Mouse (Mus musculus) forebrain, embryonic 15.5 days (tissue): ENCODE data around the gene Aurka. TPM values are rescaled to one million over a fixed set of nuclear protein-coding genes. Genes with fewer than 3 reads are reported as not detected.

Experiments used
- ATAC-seq: fragments of 200-750 bp; cut with Nextera tagmentation; replicated peaks from 2 replicates; pipeline ENCODE4 v1.8.0; 2017; ENCODE audit warnings: mild to moderate bottlenecking, moderate TSS enrichment, moderate library complexity
- H3K27ac ChIP-seq: fragments of 300-500 bp; sonication (generic); replicated peaks from 2 replicates; pipeline ENCODE4 v1.5.1; 2015; ENCODE audit warnings: mild to moderate bottlenecking, inconsistent platforms
- H3K27me3 ChIP-seq: fragments of 300-500 bp; sonication (generic); 2 replicates; pipeline ENCODE4 v1.6.1; 2015; ENCODE audit warnings: inconsistent platforms
- H3K36me3 ChIP-seq: fragments of 300-500 bp; sonication (generic); 2 replicates; pipeline ENCODE4 v1.6.1; 2015; ENCODE audit warnings: mild to moderate bottlenecking, inconsistent platforms
- H3K4me1 ChIP-seq: fragments of 300-500 bp; sonication (generic); 2 replicates; pipeline ENCODE4 v1.6.1; 2015; ENCODE audit warnings: inconsistent platforms
- H3K4me2 ChIP-seq: fragments of 300-500 bp; sonication (generic); replicated peaks from 2 replicates; pipeline ENCODE4 v1.6.1; 2015; ENCODE audit warnings: mild to moderate bottlenecking, inconsistent platforms
- H3K4me3 ChIP-seq: fragments of 300-500 bp; sonication (generic); 2 replicates; pipeline ENCODE4 v1.5.1; 2015; ENCODE audit warnings: mild to moderate bottlenecking, inconsistent platforms
- H3K9ac ChIP-seq: fragments of 300-500 bp; sonication (generic); replicated peaks from 2 replicates; pipeline ENCODE4 v1.6.1; 2015; ENCODE audit warnings: mild to moderate bottlenecking, inconsistent platforms
- H3K9me3 ChIP-seq: fragments of 300-500 bp; sonication (generic); 2 replicates; pipeline ENCODE4 v1.6.1; 2016; ENCODE audit warnings: inconsistent platforms
- WGBS: fragments of 180-500 bp; shearing (Covaris S2); methylation state at CpG from one replicate; pipeline ENCODE4 v1.1.7; 2015; ENCODE audit warnings: mixed read lengths; 5-methylcytosine and 5-hydroxymethylcytosine counted together
- polyA plus RNA-seq: library from polyadenylated mRNA; unstranded; fragments of >200 nt; fragmentation: Nextera tagmentation; extraction: Ambion mirVana; gene quantifications from 2 replicates; pipeline ENCODE4 v1.2.1, GENCODE M21; 2015

Gene Aurka
- polyA plus RNA-seq, 1 experiment from 2014 or later: 47.7 TPM

- WGBS: 73% methylated on average over 7 of the region's 7 CpGs
- H3K4me2 ChIP-seq: no peak overlapping the region
- H3K4me1 ChIP-seq: no peaks in the 10 kb centered on the region
- peaks cover 91% of the 10 kb centered on the region for H3K36me3 ChIP-seq
- no peak overlapping the region for H3K27ac ChIP-seq
- H3K27me3 ChIP-seq: no peaks in the 10 kb centered on the region
- ATAC-seq: no peak
- H3K9ac ChIP-seq: no peak overlapping the region
- H3K9me3 ChIP-seq: no peaks in the 10 kb centered on the region
- H3K4me3 ChIP-seq: no peak overlapping the region
Observed at GRCm38 (mm10) chr2:172378332-172378731, 8.0 kb upstream of the Aurka start.

GRCm38 (mm10) chr2:172376999-172377515 is 6.7 kb upstream of the Aurka start:
- H3K4me3 ChIP-seq: no peak overlapping the region
- H3K27ac ChIP-seq: no peak overlapping the region
- H3K9me3 ChIP-seq: no peaks in the 10 kb centered on the region
- 67% methylated on average over 5 of the region's 5 CpGs for WGBS
- no peaks in the 10 kb centered on the region for H3K27me3 ChIP-seq
- H3K36me3 ChIP-seq: peaks cover 85% of the 10 kb centered on the region
- peaks cover 7% of the 10 kb centered on the region for H3K4me1 ChIP-seq
- H3K4me2 ChIP-seq: no peak overlapping the region
- no peak for ATAC-seq
- no peak overlapping the region for H3K9ac ChIP-seq

DNA sequence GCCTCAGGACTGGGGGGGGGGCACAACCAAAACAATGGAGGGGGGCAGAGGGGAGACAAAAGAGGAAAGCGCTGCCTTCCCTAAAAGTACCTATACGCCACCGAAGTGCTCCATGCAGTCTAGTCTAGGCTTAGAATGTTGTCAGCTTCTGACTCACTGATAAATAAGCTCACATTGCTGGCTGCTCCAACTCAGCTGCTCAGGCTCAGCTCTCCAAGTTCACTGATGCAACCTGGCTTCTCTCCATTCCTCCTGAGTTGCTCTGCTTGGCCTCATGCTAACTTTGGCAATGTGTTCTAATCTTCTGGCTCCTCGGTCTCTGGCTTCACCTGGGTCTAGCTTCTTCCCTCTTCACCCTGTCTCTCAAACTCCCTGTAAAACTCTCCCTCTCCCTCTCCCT is 6.2 kb upstream of the Aurka start:
- Histone ChIP-seq H3K27me3 (no peaks in the 10 kb centered on the region), H3K4me3 (no peak overlapping the region), H3K4me2 (no peak overlapping the region), H3K4me1 (peaks cover 12% of the 10 kb centered on the region), H3K27ac (no peak overlapping the region), H3K9ac (no peak overlapping the region), H3K36me3 (peaks cover 80% of the 10 kb centered on the region), H3K9me3 (no peaks in the 10 kb centered on the region)
- ATAC-seq: no peak
- 95% methylated on average over 4 of the region's 4 CpGs for WGBS

DNA sequence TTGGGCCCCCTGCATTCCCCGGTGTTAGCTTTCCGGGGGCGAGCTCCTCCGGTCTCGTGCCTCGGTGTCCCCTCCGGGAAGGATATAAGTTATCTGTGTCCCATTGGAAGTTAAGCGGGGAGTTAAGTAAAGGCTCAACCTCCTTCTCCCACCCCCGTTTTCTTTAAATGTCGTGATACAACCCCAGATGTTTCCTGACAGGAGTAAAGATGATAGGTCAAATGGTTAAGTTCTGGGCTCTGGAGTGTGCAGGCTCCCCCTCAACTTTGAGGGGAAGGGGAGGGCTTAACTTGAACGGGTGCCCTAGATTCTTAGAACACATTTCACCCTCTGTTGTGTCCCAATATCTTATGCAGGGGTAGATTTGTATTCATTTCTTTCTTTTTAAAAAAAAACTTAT is 923 bp upstream of the Aurka start:
- peak overlapping the region; percentile 88 for H3K4me3 ChIP-seq
- no peak for ATAC-seq
- 0% methylated on average over 11 of the region's 11 CpGs for WGBS
- peak overlapping the region; percentile 67 for H3K4me2 ChIP-seq
- H3K27ac ChIP-seq: peak overlapping the region; percentile 82
- H3K4me1 ChIP-seq: peaks cover 33% of the 10 kb centered on the region
- H3K27me3 ChIP-seq: no peaks in the 10 kb centered on the region
- peaks cover 33% of the 10 kb centered on the region for H3K36me3 ChIP-seq
- no peaks in the 10 kb centered on the region for H3K9me3 ChIP-seq
- peak overlapping the region; percentile 92 for H3K9ac ChIP-seq

DNA sequence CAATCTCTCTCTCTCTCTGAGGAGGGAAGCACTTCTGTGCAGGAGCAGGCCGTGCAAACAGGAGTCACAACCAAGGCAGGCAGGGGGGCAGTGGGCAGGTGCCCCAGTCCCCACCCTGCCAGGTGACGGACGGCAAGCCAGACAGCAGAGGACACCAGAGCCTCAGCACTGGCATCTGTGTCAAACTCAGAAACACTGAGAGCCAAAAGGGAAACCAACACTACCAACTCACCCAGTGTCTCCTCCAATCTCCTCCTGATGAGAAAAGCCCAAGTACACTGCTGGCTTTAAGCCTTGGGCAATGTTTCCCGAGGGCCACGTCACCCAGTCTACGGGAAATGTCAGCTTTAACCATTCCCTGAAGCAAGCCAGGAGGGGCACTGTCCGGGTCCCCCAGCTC is 7.2 kb downstream of the Aurka start:
- Histone ChIP-seq H3K9ac (no peak overlapping the region), H3K27me3 (no peaks in the 10 kb centered on the region), H3K4me2 (no peak overlapping the region), H3K4me1 (peaks cover 7% of the 10 kb centered on the region; the same call in 1 of the 2 replicates), H3K27ac (no peak overlapping the region), H3K36me3 (peaks cover 26% of the 10 kb centered on the region; the same call in 1 of the 2 replicates), H3K4me3 (no peak overlapping the region), H3K9me3 (no peaks in the 10 kb centered on the region)
- WGBS: 86% methylated on average over 7 of the region's 7 CpGs
- no peak for ATAC-seq

DNA sequence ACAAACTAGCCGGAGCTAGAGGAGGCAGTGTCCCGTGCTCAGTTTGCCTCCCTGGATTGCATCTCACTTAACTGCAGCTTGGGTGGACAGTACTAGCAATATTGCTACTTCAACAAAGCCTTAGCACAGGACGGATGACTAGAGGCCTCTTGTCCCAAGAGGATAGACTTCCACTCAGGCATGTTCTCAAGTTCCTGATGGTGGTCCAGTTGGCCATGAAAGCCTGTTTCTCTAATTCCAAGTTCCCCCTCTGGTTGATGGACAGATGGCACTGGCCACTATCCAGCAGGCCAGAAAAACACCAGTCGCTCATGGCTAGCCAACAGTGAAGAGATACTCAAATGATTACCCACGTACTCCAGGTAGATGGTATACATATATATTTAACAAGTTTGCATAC is 14.5 kb downstream of the Aurka start:
- H3K4me3 ChIP-seq: no peak overlapping the region

GRCm38 (mm10) chr2:172354761-172355160 is 15.6 kb downstream of the Aurka start:
- Histone ChIP-seq H3K9ac (no peak overlapping the region), H3K4me1 (peaks cover 48% of the 10 kb centered on the region), H3K4me3 (no peak overlapping the region), H3K36me3 (peaks cover 16% of the 10 kb centered on the region), H3K4me2 (no peak overlapping the region), H3K27me3 (no peaks in the 10 kb centered on the region), H3K27ac (peak overlapping the region; percentile 89), H3K9me3 (no peaks in the 10 kb centered on the region)
- peak; percentile 26; the same call in 1 of the 2 replicates for ATAC-seq
- WGBS: 33% methylated on average over 9 of the region's 9 CpGs

More for the DNA sequence above, 14.5 kb downstream of the Aurka start:
- Histone ChIP-seq H3K9ac (no peak overlapping the region), H3K36me3 (peaks cover 16% of the 10 kb centered on the region), H3K9me3 (no peaks in the 10 kb centered on the region), H3K4me2 (no peak overlapping the region), H3K27me3 (no peaks in the 10 kb centered on the region), H3K4me1 (peaks cover 44% of the 10 kb centered on the region), H3K27ac (peak overlapping the region; percentile 89)
- ATAC-seq: no peak
- 55% methylated on average over 5 of the region's 5 CpGs for WGBS

DNA sequence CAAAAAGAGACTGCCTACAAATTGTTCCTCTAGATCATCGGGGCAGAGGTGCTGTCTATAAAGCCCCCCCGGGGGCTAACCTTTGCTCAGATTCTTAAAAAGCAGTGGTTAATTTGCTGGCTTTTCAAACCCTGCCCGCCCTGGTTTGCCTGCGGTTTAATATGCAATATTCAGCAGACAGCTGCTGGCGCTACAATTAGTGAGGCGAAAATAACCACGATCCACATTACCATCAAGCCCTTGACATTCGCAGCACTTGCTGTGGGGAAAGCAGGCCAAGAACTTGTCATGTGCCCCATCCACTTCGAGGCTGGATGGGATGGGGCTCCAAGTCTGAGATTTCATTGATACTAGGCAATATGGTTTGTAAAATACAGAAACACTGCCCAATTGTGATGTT is 17.1 kb downstream of the Aurka start:
- Histone ChIP-seq H3K4me3 (no peak overlapping the region), H3K4me2 (no peak overlapping the region), H3K27me3 (no peaks in the 10 kb centered on the region), H3K4me1 (peaks cover 64% of the 10 kb centered on the region), H3K36me3 (peaks cover 11% of the 10 kb centered on the region), H3K9ac (no peak overlapping the region), H3K9me3 (no peaks in the 10 kb centered on the region), H3K27ac (peak overlapping the region; percentile 89)
- peak; percentile 58 for ATAC-seq
- WGBS: 21% methylated on average over 9 of the region's 9 CpGs

DNA sequence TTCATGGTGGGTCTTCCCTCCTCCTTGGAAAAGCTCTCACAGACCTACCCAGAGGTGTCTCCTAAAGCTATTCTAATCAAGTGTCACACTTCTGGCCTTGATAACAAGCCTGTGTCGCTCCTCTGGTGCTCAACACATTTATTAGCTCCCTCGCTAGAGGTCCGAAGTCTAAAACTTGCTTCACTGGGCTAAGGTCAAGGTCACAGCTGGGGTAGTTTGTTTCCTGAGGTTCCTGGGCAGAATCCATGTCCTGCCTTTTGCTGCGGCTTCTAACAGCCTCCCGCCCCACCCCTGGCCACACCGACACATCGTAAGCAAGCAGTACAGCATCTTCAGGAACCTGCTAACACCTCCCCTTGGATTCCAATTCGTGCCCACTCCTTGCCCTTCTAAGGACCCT is 19.6 kb downstream of the Aurka start:
- H3K4me1 ChIP-seq: peaks cover 82% of the 10 kb centered on the region
- no peak for ATAC-seq
- 90% methylated on average over 8 of the region's 8 CpGs for WGBS

DNA sequence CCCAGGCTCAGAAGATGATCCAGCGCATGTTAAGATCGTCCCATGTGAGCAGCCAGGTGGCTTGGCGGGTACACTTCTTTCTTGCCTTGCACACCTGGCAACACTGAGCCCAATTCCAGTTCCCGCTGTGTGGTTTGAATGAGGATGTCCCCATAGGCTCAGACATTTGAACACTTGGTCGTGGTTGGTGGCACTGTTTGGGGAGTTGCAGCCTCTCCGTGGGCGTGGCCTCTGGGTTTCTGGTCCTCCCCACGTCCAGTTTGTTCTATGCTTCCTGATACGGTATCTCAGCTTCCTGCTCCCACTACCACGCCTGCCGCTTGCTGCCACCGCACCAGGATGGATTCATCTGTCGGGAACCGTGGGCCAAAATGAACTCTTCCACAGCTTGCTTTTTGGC is 20.6 kb downstream of the Aurka start:
- 83% methylated on average over 14 of the region's 14 CpGs for WGBS
- Histone ChIP-seq H3K4me3 (no peak overlapping the region), H3K9ac (no peak overlapping the region), H3K4me2 (no peak overlapping the region), H3K36me3 (no peaks in the 10 kb centered on the region), H3K9me3 (no peaks in the 10 kb centered on the region), H3K27ac (0 out of 2 replicates have a peak overlapping the region, but pooled peaks have one; percentile 83), H3K4me1 (peaks cover 75% of the 10 kb centered on the region), H3K27me3 (no peaks in the 10 kb centered on the region)
- ATAC-seq: no peak

More for the DNA sequence above, 19.6 kb downstream of the Aurka start:
- no peaks in the 10 kb centered on the region for H3K36me3 ChIP-seq
- H3K4me3 ChIP-seq: no peak overlapping the region
- no peaks in the 10 kb centered on the region for H3K27me3 ChIP-seq
- no peak overlapping the region for H3K9ac ChIP-seq
- no peaks in the 10 kb centered on the region for H3K9me3 ChIP-seq
- H3K27ac ChIP-seq: no peak overlapping the region
- H3K4me2 ChIP-seq: no peak overlapping the region

- H3K4me1 ChIP-seq: peaks cover 72% of the 10 kb centered on the region
- ATAC-seq: no peak
- H3K4me3 ChIP-seq: no peak overlapping the region
- no peaks in the 10 kb centered on the region for H3K36me3 ChIP-seq
- 40% methylated on average over 3 of the region's 3 CpGs for whole genome bisulfite sequencing
- H3K27ac ChIP-seq: peak overlapping the region; percentile 83
- H3K9me3 ChIP-seq: no peaks in the 10 kb centered on the region
- no peaks in the 10 kb centered on the region for H3K27me3 ChIP-seq
- peak overlapping the region; percentile 84 for H3K4me2 ChIP-seq
- H3K9ac ChIP-seq: 0 out of 2 replicates have a peak overlapping the region, but pooled peaks have one; percentile 14
Observed at GRCm38 (mm10) chr2:172348297-172348950, 21.9 kb downstream of the Aurka start.

DNA sequence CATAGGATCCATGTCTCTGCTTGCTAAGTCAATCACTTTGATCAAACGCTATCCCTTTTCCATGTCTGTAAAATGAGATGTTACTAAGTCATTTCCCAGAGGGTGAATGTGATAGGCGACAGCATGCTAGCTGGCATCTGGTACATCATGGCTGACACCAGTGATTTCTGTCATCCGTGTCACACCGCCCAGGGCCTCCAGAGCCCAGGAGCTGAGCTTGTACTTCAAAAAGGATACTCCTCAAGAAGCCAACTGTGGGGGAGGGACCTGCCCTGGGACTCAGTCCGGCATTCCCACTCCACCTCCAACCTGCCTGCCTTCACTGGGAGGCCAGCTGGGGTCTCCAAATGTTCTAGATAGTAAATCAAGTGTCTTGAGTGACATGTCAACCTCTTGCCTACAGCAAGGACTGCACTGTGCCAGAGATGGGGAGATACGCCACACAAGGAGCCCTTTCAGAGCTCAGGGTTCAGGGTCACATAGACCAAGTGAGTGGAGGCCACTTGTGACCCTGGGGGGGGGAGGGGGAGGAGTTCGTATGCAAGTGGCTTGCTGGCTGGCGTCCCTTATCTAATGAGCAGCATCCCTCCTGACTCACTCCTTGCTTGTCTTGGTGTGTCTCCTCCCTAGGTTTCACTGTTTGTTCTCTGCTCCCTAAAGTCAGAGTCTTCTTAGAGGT is 23.3 kb downstream of the Aurka start:
- Histone ChIP-seq H3K36me3 (no peaks in the 10 kb centered on the region), H3K4me3 (peak overlapping the region; percentile 60), H3K4me2 (peak overlapping the region; percentile 84), H3K9me3 (no peaks in the 10 kb centered on the region), H3K4me1 (peaks cover 58% of the 10 kb centered on the region), H3K27ac (peak overlapping the region; percentile 83; the same call in 1 of the 2 replicates), H3K27me3 (no peaks in the 10 kb centered on the region), H3K9ac (peak overlapping the region; percentile 70)
- ATAC-seq: no peak
- WGBS: 65% methylated on average over 8 of the region's 8 CpGs
